Mouse (Mus musculus) stomach, embryonic 15.5 days (tissue): ENCODE results near the gene Dnmt3b. TPM values are rescaled to one million over a fixed set of nuclear protein-coding genes. Genes with fewer than 3 reads are reported as not detected.

Experiments
- ATAC-seq: fragments of 200-750 bp; cut with Nextera tagmentation; 2 replicates; pipeline ENCODE4 v1.8.0; 2017; ENCODE audit warnings: low read depth, moderate number of reproducible peaks, moderate TSS enrichment; ENCODE audit not compliant: insufficient read depth, low FRiP score
- H3K27ac ChIP-seq: fragments of 300-500 bp; sonication (generic); 2 replicates; pipeline ENCODE4 v1.5.1; 2015; ENCODE audit warnings: mild to moderate bottlenecking, inconsistent platforms
- H3K27me3 ChIP-seq: fragments of 300-500 bp; sonication (generic); replicated peaks from 2 replicates; pipeline ENCODE4 v1.6.1; 2015; ENCODE audit warnings: inconsistent platforms
- H3K36me3 ChIP-seq: fragments of 300-500 bp; sonication (generic); 2 replicates; pipeline ENCODE4 v1.6.1; 2015; ENCODE audit warnings: inconsistent platforms
- H3K4me1 ChIP-seq: fragments of 300-500 bp; sonication (generic); 2 replicates; pipeline ENCODE4 v1.6.1; 2015; ENCODE audit warnings: inconsistent platforms
- H3K4me2 ChIP-seq: fragments of 300-500 bp; sonication (generic); 2 replicates; pipeline ENCODE4 v1.6.1; 2015; ENCODE audit warnings: mild to moderate bottlenecking, inconsistent platforms
- H3K4me3 ChIP-seq: fragments of 300-500 bp; sonication (generic); replicated peaks from 2 replicates; pipeline ENCODE4 v1.5.1; 2015; ENCODE audit warnings: inconsistent platforms
- H3K9ac ChIP-seq: fragments of 300-500 bp; sonication (generic); 2 replicates; pipeline ENCODE4 v1.6.1; 2015; ENCODE audit warnings: inconsistent platforms
- H3K9me3 ChIP-seq: fragments of 300-500 bp; sonication (generic); 2 replicates; pipeline ENCODE4 v1.6.1; 2016; ENCODE audit warnings: inconsistent platforms
- WGBS: fragments of 180-500 bp; shearing (Covaris S2); methylation state at CpG from one replicate; pipeline ENCODE4 v1.1.7; 2015; 5-methylcytosine and 5-hydroxymethylcytosine counted together
- polyA plus RNA-seq: library from polyadenylated mRNA; unstranded; fragments of >200 nt; fragmentation: Nextera tagmentation; extraction: Ambion mirVana; gene quantifications from 2 replicates; pipeline ENCODE4 v1.2.1, GENCODE M21; 2015

The Dnmt3b gene
- 8.9 and 9.7 TPM in 2 replicates for polyA plus RNA-seq

DNA sequence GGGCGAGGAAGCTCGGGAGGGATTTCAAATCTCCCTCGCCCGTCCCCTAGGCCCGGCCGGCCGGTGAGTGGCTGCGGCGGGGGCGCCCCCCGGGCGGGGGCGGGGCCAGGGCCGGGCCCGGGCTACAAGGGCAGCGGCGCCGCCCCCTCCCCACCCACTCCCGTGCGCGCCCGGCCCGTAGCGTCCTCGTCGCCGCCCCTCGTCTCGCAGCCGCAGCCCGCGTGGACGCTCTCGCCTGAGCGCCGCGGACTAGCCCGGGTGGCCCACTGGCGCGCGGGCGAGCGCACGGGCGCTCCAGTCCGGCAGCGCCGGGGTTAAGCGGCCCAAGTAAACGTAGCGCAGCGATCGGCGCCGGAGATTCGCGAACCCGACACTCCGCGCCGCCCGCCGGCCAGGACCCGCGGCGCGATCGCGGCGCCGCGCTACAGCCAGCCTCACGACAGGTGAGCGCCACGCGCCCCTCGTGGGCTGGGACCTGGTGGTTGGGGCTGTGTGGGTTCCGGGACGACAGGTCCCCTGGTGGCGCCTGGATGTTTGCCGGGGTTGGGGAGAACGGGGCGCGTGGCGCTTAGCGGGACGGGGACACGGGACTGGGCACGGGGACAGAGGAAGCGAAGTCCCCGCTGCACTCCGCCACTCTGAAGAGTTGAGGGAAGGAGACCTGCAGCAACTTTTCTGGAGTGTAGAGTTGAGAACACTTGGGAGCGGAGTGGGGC lies at the start of gene Dnmt3b:
Gene Dnmt3b (plus strand): TSS at position 153 of the 716 bp plus-strand sequence.
- Histone ChIP-seq H3K27ac (0 out of 2 replicates have a peak within 1 kb of the TSS, but pooled peaks have one; percentile 45), H3K27me3 (no peaks in the 10 kb centered on the region), H3K9ac (peak within 1 kb of the TSS; percentile 60), H3K4me2 (peak within 1 kb of the TSS; percentile 96), H3K4me1 (peaks cover 14% of the 10 kb centered on the region), H3K36me3 (no peaks in the 10 kb centered on the region), H3K4me3 (peak within 1 kb of the TSS; percentile 80), H3K9me3 (no peaks in the 10 kb centered on the region)
- peak; percentile 79 for ATAC-seq
- under 1% methylated on average over 64 of the region's 93 CpGs for WGBS

DNA sequence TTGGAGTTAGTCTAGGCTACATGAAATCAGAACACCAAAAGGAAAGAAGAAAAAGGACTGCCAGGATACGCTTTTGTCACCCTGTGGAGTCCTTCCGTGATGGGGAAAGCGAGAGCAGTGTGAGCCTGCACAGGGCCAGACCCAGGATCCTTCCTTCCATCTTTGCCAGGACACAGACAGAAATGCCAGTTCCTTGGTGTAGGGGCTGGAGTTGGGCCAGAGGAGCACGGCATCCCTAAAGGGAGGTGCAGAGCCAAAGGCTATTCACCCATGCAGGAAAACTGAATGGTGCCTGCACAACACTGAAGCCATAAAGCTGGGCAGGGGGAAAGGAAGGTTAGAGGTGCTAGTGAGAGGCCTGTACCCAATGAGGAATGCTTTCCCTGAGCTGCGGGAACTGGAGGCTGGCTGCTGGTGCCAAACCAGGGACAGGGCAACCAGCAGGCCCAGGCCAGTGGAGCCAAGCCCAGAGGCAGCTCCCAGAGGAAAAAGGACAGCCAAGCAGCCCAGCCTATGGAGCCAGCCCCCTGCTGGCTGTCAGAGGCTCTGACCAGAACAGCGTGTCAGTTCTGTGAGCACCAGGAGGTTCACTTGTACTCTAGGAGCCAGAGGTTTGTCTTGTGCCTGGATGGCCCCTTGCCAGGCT lies 49.1 kb upstream of the Dnmt3b start:
- no peaks in the 10 kb centered on the region for H3K9me3 ChIP-seq
- no peaks in the 10 kb centered on the region for H3K36me3 ChIP-seq
- H3K4me3 ChIP-seq = no peak overlapping the region
- H3K4me2 ChIP-seq = no peak overlapping the region
- 0 out of 2 replicates have a peak, but pooled peaks cover 12% of the 10 kb centered on the region for H3K4me1 ChIP-seq
- WGBS = 63% methylated on average over 6 of the region's 6 CpGs
- H3K27me3 ChIP-seq = no peaks in the 10 kb centered on the region
- peak; percentile 65; the same call in 1 of the 2 replicates for ATAC-seq
- no peak overlapping the region for H3K27ac ChIP-seq
- no peak overlapping the region for H3K9ac ChIP-seq

DNA sequence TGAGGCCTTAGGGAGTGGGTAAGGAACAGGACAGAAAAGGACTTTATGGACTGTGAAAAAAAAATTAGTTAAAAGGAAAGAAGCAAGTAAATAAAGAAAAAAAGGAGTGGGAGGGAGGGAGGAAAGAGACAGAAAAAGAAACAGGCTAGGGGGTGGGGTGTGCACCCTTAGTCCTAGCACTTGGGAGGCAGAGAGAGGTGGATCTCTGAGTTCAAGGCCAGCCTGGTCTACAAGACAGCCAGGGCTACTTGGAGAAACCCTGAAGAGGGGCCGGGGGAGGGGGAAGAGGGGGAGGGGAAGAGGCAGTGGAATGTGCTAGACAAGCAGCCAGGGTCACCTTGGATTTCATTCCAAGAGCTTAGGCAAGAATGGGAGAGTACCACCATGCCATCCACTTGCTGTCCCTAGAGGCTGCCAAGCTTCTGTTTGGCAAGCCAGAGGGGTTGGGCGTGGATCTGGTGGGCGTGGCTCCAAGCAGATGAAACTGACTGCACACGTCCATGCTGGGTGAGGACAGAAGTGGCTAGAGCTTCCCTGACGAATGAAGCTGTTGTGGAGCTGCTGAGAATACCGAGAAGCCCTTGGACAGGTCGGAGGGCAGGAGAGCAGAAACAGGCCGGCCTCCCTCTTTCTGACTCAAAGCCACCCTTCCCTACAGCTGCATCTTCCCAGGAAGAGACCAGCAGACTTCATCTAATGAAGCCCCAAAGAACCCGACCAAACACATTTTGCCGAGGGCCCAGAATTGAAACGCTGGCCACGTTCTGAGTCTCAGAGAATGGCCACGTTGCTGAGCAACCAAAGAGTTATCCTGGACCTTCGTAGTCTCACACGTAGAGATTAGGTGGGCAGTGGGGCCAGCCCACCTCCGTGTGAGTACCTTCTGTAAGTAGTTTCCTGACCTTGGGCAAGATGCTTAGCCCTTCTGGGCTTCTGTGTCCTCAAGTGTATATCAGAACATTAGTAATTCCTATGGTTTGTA lies 48.3 kb upstream of the Dnmt3b start:
- Histone ChIP-seq H3K4me3 (no peak overlapping the region), H3K9ac (no peak overlapping the region), H3K4me1 (0 out of 2 replicates have a peak, but pooled peaks cover 12% of the 10 kb centered on the region), H3K4me2 (no peak overlapping the region), H3K27ac (no peak overlapping the region), H3K9me3 (no peaks in the 10 kb centered on the region), H3K36me3 (no peaks in the 10 kb centered on the region), H3K27me3 (no peaks in the 10 kb centered on the region)
- WGBS = 49% methylated on average over 16 of the region's 16 CpGs
- ATAC-seq = 0 out of 2 replicates have a peak, but pooled peaks have one; percentile 27

DNA sequence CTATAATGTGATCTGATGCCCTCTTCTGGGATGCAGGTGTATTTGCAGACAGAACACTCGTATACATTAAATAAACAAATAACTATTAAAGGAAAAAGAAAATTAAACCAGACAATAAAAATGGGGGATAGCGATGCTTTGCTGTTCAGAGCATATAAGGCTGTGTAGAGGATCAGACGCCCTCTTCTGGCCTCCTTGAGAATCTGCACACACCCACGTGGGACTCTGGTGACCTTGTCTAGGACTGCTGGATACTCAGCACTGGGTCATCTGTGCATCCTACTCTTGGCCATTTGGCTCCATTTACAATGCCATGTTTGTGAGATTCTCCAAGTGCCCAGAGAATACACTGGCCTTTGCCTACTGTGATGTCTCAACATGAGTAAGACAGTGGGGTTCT lies 45.5 kb upstream of the Dnmt3b start:
- WGBS = 34% methylated on average over 4 of the region's 4 CpGs
- Histone ChIP-seq H3K36me3 (no peaks in the 10 kb centered on the region), H3K27me3 (no peaks in the 10 kb centered on the region), H3K9ac (no peak overlapping the region), H3K27ac (no peak overlapping the region), H3K9me3 (no peaks in the 10 kb centered on the region), H3K4me2 (no peak overlapping the region), H3K4me3 (no peak overlapping the region), H3K4me1 (0 out of 2 replicates have a peak, but pooled peaks cover 20% of the 10 kb centered on the region)
- no peak for ATAC-seq

DNA sequence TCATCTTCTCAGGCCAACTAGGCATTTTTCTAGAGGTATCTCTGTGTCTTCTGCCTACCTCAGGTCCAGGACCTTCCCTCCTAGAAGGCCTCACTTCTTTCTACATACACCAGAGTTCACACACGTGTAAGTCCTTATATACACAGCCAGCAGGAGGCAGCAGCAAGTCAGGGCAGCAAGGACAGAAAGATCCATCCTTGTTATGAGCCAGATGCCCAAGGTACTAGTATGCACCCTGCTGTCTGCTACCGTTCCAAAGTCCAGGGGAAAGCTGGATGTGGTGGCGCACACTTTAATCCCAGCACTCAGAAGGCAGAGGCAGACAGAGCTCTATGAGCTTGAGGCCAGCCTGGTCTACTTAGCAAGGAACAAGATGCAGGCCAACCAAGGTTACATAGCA lies 42.8 kb upstream of the Dnmt3b start:
- WGBS = 79% methylated on average over 3 of the region's 3 CpGs
- H3K9ac ChIP-seq = no peak overlapping the region

DNA sequence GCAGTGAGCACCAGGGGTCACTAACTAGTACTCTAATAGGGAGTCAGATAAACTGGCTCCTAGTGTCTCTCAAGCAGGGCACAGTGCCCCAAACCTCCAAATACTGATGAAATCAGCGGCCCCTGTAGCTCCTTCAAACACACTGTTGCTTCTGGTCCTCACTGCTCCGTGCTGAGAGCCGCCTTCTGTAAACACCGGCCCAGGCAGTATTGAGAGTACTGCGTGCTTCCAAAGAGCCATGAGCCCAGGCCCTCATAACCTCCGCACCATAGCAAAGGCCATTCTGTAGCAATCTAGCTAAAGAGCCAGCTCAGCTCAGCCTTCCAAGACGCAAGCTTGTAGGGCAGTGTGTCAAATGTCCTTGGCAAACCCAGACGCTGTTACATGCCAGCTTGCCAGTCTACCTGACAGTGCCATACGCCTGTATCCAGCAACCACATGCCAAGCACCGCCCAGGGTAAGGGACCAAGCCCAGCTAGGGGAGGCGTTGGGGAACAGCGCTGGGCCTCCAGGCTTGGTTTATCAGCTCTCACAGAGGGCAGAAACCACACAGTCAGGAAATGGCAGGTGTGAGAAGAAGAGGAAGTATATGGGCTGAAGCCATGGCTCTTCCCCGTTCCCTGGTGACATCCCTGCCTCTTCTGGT lies 41.3 kb upstream of the Dnmt3b start:
- Histone ChIP-seq H3K4me1 (peaks cover 25% of the 10 kb centered on the region), H3K27me3 (no peaks in the 10 kb centered on the region), H3K4me3 (no peak overlapping the region), H3K27ac (0 out of 2 replicates have a peak overlapping the region, but pooled peaks have one; percentile 3), H3K4me2 (no peak overlapping the region), H3K9ac (no peak overlapping the region), H3K36me3 (no peaks in the 10 kb centered on the region), H3K9me3 (no peaks in the 10 kb centered on the region)
- peak; percentile 79 for ATAC-seq
- 62% methylated on average over 13 of the region's 13 CpGs for WGBS

More for the DNA sequence above, 42.8 kb upstream of the Dnmt3b start:
- Histone ChIP-seq H3K27ac (no peak overlapping the region), H3K4me3 (no peak overlapping the region), H3K4me2 (no peak overlapping the region), H3K36me3 (no peaks in the 10 kb centered on the region), H3K9me3 (no peaks in the 10 kb centered on the region), H3K4me1 (peaks cover 25% of the 10 kb centered on the region), H3K27me3 (no peaks in the 10 kb centered on the region)
- no peak for ATAC-seq

DNA sequence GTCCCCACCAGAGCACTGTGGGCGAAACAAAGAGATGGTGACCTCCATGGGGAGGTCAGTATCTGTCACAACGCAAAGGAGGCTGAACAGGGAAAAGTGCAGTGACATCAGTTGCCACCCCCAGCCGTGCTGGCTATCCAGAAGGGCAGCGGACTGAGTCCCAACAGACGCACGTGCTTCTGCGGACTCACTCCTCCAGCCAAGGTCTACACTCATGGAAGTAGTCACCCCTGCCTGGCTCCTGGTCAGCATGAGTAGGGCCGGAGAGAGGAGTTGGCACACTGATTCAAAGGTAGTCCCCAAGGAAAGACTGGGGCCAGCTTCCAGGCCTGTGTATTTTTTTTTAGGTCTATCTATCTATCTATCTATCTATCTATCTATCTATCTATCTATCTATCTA lies 40.2 kb upstream of the Dnmt3b start:
- H3K9me3 ChIP-seq = no peaks in the 10 kb centered on the region
- H3K27me3 ChIP-seq = no peaks in the 10 kb centered on the region
- ATAC-seq = no peak
- no peak overlapping the region for H3K27ac ChIP-seq
- H3K9ac ChIP-seq = no peak overlapping the region
- 82% methylated on average over 8 of the region's 8 CpGs for WGBS
- H3K4me1 ChIP-seq = peaks cover 25% of the 10 kb centered on the region
- H3K4me3 ChIP-seq = no peak overlapping the region
- H3K36me3 ChIP-seq = no peaks in the 10 kb centered on the region
- H3K4me2 ChIP-seq = no peak overlapping the region

DNA sequence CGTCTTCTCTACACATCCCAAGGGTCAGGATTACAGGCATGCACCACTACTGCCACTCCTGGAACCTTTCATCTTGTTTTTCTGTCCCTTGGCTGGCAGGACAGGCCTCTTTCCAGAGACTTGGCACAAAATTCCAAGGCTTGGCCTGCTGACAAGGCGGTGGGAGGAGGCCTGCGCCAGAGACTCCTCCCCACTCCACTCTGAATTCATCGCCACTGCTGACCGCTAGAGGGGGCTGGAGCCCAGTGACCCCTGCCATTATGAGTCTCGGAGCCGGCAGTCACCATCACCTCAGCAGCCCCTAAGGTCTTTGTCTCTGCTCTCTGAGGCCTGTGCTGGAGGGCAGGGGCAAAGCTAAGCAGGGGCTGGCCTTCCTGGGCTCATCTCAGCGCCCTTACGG lies 39.7 kb upstream of the Dnmt3b start:
- H3K9me3 ChIP-seq = no peaks in the 10 kb centered on the region
- whole genome bisulfite sequencing = 15% methylated on average over 9 of the region's 9 CpGs
- no peak overlapping the region for H3K4me3 ChIP-seq
- H3K36me3 ChIP-seq = no peaks in the 10 kb centered on the region
- H3K9ac ChIP-seq = no peak overlapping the region
- no peak overlapping the region for H3K4me2 ChIP-seq
- no peaks in the 10 kb centered on the region for H3K27me3 ChIP-seq
- no peak overlapping the region for H3K27ac ChIP-seq
- ATAC-seq = peak; percentile 53
- peaks cover 25% of the 10 kb centered on the region for H3K4me1 ChIP-seq

DNA sequence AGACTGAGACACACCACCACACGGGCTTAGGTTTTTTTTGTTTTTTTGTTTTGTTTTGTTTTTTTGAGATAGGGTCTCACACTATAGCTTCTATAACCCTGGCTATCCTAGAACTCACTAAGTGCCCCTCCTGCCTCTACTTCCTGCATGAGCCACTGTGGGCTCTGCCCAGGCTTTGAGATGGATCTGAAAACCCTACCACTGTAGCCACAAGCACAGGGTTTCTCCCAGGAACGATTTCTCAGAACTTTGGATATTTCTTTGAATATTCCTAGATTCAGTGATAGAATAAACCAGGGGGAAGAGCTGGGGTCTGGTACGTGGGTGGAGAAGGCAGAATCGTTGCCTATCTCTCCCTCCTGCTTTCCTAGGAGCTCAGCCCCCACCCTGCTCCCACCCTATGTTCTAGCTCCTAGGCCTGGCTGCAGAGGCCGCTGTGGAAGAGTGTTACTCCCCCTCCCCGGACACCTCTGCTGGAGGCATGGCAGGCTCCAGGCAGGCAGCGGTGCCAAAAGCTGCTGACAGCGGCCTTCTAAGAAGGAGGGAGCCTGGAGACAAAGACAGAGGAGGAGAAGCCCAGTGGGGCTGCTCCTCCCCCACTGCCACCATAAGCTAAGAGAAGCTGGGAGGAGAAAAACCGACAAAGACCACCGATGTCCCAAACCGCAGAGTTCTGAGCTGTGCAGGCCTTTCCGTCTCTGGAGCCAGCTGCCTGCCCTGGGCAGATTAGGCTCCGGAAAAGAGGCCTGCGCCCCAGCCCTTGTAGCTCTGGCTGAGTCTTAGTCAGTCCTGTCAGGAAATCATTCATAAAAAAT lies 38.6 kb upstream of the Dnmt3b start:
- Histone ChIP-seq H3K36me3 (no peaks in the 10 kb centered on the region), H3K4me1 (peaks cover 25% of the 10 kb centered on the region), H3K27me3 (no peaks in the 10 kb centered on the region), H3K4me3 (no peak overlapping the region), H3K9ac (no peak overlapping the region), H3K27ac (peak overlapping the region; percentile 66), H3K4me2 (no peak overlapping the region), H3K9me3 (no peaks in the 10 kb centered on the region)
- 24% methylated on average over 14 of the region's 14 CpGs for WGBS
- 0 out of 2 replicates have a peak, but pooled peaks have one; percentile 6 for ATAC-seq

DNA sequence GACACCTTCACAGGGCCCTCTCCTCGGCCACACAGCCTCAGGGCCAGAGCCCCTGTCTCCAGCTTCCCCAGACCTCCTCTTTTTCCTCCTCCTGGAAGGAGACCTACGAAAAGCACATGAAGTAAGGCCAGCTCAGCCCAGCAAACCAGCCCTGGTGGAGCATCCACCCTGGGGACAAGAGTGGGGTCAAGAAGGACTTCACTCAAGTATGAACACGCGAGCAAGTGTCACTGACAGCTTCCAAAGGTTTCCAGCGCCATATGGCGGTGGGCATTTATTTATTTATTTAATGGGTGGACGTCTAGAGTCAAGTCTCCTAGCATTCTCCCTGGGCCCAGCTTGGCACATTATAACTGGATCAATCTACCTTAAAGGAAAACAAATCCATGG lies 38.0 kb upstream of the Dnmt3b start:
- 57% methylated on average over 7 of the region's 7 CpGs for WGBS
- H3K4me3 ChIP-seq = no peak overlapping the region
- no peak overlapping the region for H3K9ac ChIP-seq

More for the DNA sequence above, 38.0 kb upstream of the Dnmt3b start:
- no peak for ATAC-seq
- Histone ChIP-seq H3K9me3 (no peaks in the 10 kb centered on the region), H3K4me1 (peaks cover 25% of the 10 kb centered on the region), H3K27me3 (no peaks in the 10 kb centered on the region), H3K36me3 (no peaks in the 10 kb centered on the region), H3K27ac (peak overlapping the region; percentile 66), H3K4me2 (no peak overlapping the region)
